8 mouse cellular contexts compared by ENCODE assay signal in the genomic region with DNA sequence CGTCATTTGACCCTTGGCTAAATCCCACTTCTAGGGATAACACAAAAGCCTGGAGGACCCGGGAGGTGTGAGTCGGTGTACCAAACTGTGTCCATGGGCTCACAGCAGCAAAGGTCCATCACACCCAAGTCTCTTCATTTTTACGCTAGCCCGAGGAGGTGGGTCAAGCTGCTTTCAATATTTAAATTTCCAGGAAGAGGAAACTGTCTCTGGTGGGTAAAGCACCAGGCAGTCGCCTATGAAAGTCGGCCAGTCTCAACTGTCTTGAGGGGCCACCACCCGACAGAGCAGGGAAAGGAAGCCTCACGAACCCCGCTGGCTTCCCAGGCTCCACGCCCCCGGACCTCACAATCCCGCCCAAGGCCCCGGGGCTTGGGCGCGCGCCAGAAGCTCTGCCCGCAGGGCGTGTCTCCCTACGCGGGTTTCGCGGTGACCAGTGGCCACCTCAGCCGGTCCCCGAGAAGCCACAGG. TPM values are rescaled to one million over a fixed set of nuclear protein-coding genes. Genes with fewer than 3 reads are reported as not detected.
DNase-seq lines count a peak whose midpoint lies in the region; ATAC-seq and TF ChIP-seq lines count a peak whose summit lies in the region.

No protein-coding gene starts in this region.

- H3K4me3 ChIP-seq in gastrocnemius, adult 2 months: peak overlapping the region; percentile 98
- H3K4me3 ChIP-seq in E14TG2a.4 (replicated peaks; ENCODE audit: low read length): peak overlapping the region; percentile 94
- peak overlapping the region; percentile 96 for H3K4me3 ChIP-seq in liver, embryonic 12.5 days
- H3K4me3 ChIP-seq in neural tube, embryonic 13.5 days: peak overlapping the region; percentile 95

- under 1% methylated on average over 25 of the region's 25 CpGs for WGBS in liver, embryonic 12.5 days (ENCODE audit: insufficient replicate concordance)
- WGBS in neural tube, embryonic 13.5 days: 0% methylated on average over 25 of the region's 25 CpGs

- H3K27me3 ChIP-seq in E14TG2a.4 (ENCODE audit: insufficient read depth, low read length): no peaks in the 10 kb centered on the region
- no peaks in the 10 kb centered on the region for H3K27me3 ChIP-seq in liver, embryonic 12.5 days (replicated peaks)
- no peaks in the 10 kb centered on the region for H3K27me3 ChIP-seq in neural tube, embryonic 13.5 days

- peaks cover 52% of the 10 kb centered on the region for H3K4me1 ChIP-seq in E14TG2a.4 (replicated peaks; ENCODE audit: low read depth, low read length)
- H3K4me1 ChIP-seq in liver, embryonic 12.5 days: peaks cover 29% of the 10 kb centered on the region
- peaks cover 20% of the 10 kb centered on the region for H3K4me1 ChIP-seq in neural tube, embryonic 13.5 days (replicated peaks)

- intact Hi-C loops in gastrocnemius, adult 2 months (cut with DNase I): loop anchor here (5.0 kb wide), 2 partner anchors 106 to 109 kb away; a partner anchor contains a TSS
- intact Hi-C loops in gastrocnemius, postnatal 14 days (cut with DNase I; ENCODE audit: low total_unique reads): loop anchor here (10.0 kb wide), 1 partner anchor 64 kb away; no protein-coding TSS in a partner anchor

- peak overlapping the region; percentile 84 for H3K4me2 ChIP-seq in liver, embryonic 12.5 days
- H3K4me2 ChIP-seq in neural tube, embryonic 13.5 days: peak overlapping the region; percentile 71

- H3K36me3 ChIP-seq in E14TG2a.4 (ENCODE audit: insufficient read depth, low read length): peaks cover 34% of the 10 kb centered on the region
- peaks cover 42% of the 10 kb centered on the region for H3K36me3 ChIP-seq in liver, embryonic 12.5 days
- peaks cover 24% of the 10 kb centered on the region for H3K36me3 ChIP-seq in neural tube, embryonic 13.5 days

- H3K9ac ChIP-seq in liver, embryonic 12.5 days: peak overlapping the region; percentile 97
- peak overlapping the region; percentile 87 for H3K9ac ChIP-seq in neural tube, embryonic 13.5 days

- peak overlapping the region; percentile 91 for H3K27ac ChIP-seq in gastrocnemius, adult 2 months
- H3K27ac ChIP-seq in liver, embryonic 12.5 days: peak overlapping the region; percentile 93
- H3K27ac ChIP-seq in neural tube, embryonic 13.5 days (replicated peaks): peak overlapping the region; percentile 85

- DNase-seq in gastrocnemius, adult 2 months: no peak
- no peak for DNase-seq in gastrocnemius, postnatal 14 days
- peak; percentile 57 for DNase-seq in embryo, embryonic 10.5 days (ENCODE audit: low spot score)
- DNase-seq in cerebellum, adult 11-12 months: no peak

- no peak for TF ChIP-seq CTCF in gastrocnemius, adult 2 months (IDR thresholded peaks at IDR 0.05)
- no peak for TF ChIP-seq CTCF in E14TG2a.4 (conservative IDR thresholded peaks at IDR 0.05; ENCODE audit: low read length)

- ATAC-seq in hematopoietic stem cell, adult 5-6 weeks (replicated peaks in 1 of 2; ENCODE audit: insufficient read depth in 1 of 2, low FRiP score in 2 of 2, low TSS enrichment in 1 of 2, low read depth in 1 of 2, poor library complexity in 2 of 2, severe bottlenecking in 2 of 2): peak; percentile 10 to 16; a peak in 1 of 4 replicates
- ATAC-seq in liver, embryonic 12.5 days: peak; percentile 72
- peak; percentile 72 for ATAC-seq in neural tube, embryonic 13.5 days (ENCODE audit: low read depth)

- peaks cover 3% of the 10 kb centered on the region; the same call in 1 of the 2 replicates for H3K9me3 ChIP-seq in E14TG2a.4 (ENCODE audit: low read length)
- no peaks in the 10 kb centered on the region for H3K9me3 ChIP-seq in liver, embryonic 12.5 days (replicated peaks)
- no peaks in the 10 kb centered on the region for H3K9me3 ChIP-seq in neural tube, embryonic 13.5 days

RNA-seq across cellular contexts. Expression of a gene that starts 0.5 kb away (rescaled TPM):
- total RNA-seq in gastrocnemius, adult 2 months (2021): 1 to 10 TPM; 5.6 to 6.3 TPM
- total RNA-seq in gastrocnemius, postnatal 14 days (2021): 1 to 10 TPM; 5.6 to 6.4 TPM
- total RNA-seq in hematopoietic stem cell, adult 5-6 weeks (2017): 118 and 147 TPM in 2 replicates
- polyA plus RNA-seq in liver, embryonic 12.5 days (2016; fragmentation: Nextera tagmentation; extraction: Ambion mirVana): 72.3 and 73.6 TPM in 2 replicates
- polyA plus RNA-seq in neural tube, embryonic 13.5 days (2015; fragmentation: Nextera tagmentation; extraction: Ambion mirVana): 35.3 and 38.8 TPM in 2 replicates

RNA-seq across cellular contexts. Expression of a gene that starts 38.3 kb away (rescaled TPM):
- total RNA-seq in gastrocnemius, adult 2 months (2021): 1 to 10 TPM; 4.7 to 5.3 TPM
- 1 to 10 TPM; 4.7 to 5.9 TPM for total RNA-seq in gastrocnemius, postnatal 14 days (2021)
- total RNA-seq in hematopoietic stem cell, adult 5-6 weeks (2017): 14.0 and 15.7 TPM in 2 replicates
- polyA plus RNA-seq in liver, embryonic 12.5 days (2016; fragmentation: Nextera tagmentation; extraction: Ambion mirVana): 8.9 and 10.1 TPM in 2 replicates
- polyA plus RNA-seq in neural tube, embryonic 13.5 days (2015; fragmentation: Nextera tagmentation; extraction: Ambion mirVana): 16.9 and 19.5 TPM in 2 replicates

RNA-seq across cellular contexts. Expression of a gene that starts 55.5 kb away (rescaled TPM):
- under 1 TPM in 1 of 2 experiments, not detected in 1; 0.59 TPM for total RNA-seq in gastrocnemius, adult 2 months (2021)
- under 1 TPM; 0.59 to 0.60 TPM for total RNA-seq in gastrocnemius, postnatal 14 days (2021)
- 0.55 and 3.7 TPM in 2 replicates for total RNA-seq in hematopoietic stem cell, adult 5-6 weeks (2017)
- 3.4 and 4.4 TPM in 2 replicates for polyA plus RNA-seq in liver, embryonic 12.5 days (2016; fragmentation: Nextera tagmentation; extraction: Ambion mirVana)
- polyA plus RNA-seq in neural tube, embryonic 13.5 days (2015; fragmentation: Nextera tagmentation; extraction: Ambion mirVana): 0.39 and 1.7 TPM in 2 replicates

Comparison
In these comparisons a context has a peak if more than half of its experiments do, and no peak if none do; other contexts are left out.
1. ATAC-seq: peak in every context shown above with its lines; median percentile 72 in liver, embryonic 12.5 days; 72 in neural tube, embryonic 13.5 days; 13 in hematopoietic stem cell, adult 5-6 weeks.
2. RNA of a gene that starts 0.5 kb away (total RNA-seq): 118 to 147 TPM in hematopoietic stem cell, adult 5-6 weeks; 5.6 to 6.4 TPM in gastrocnemius, postnatal 14 days and 5.6 to 6.3 TPM in gastrocnemius, adult 2 months; every median in the first group is over 10 times any median in the second.
3. Peak in every context shown above with its lines, with median percentiles within 50 percentile points of each other: H3K27ac ChIP-seq and H3K4me3 ChIP-seq.